Mouse (Mus musculus) retina, postnatal 7 days (tissue): ENCODE measurements at regions not wholly inside any gene's neighbourhood (a gene's known extent, or its start where the extent isn't known, plus 50 kb on each side); places are given as distances from the start of the nearest gene placed in this dataset.

Source experiments
- DNase-seq: peaks from one replicate; pipeline ENCODE4 v3.0.0-alpha.2; 2012; ENCODE audit warnings: low read depth, low spot score

- DNase-seq = peak; percentile 9
These were observed 133.3 kb upstream of the Jun start for GRCm38 (mm10) chr4:95185113-95185915.

GRCm38 (mm10) chr4:95185916-95186200 is 133.8 kb upstream of the Jun start:
- peak; percentile 9 for DNase-seq

GRCm38 (mm10) chr4:95188107-95188506 is 136.1 kb upstream of the Jun start:
- no peak for DNase-seq

- DNase-seq = no peak
These were observed 139.8 kb upstream of the Jun start for GRCm38 (mm10) chr4:95191654-95192406.

DNA sequence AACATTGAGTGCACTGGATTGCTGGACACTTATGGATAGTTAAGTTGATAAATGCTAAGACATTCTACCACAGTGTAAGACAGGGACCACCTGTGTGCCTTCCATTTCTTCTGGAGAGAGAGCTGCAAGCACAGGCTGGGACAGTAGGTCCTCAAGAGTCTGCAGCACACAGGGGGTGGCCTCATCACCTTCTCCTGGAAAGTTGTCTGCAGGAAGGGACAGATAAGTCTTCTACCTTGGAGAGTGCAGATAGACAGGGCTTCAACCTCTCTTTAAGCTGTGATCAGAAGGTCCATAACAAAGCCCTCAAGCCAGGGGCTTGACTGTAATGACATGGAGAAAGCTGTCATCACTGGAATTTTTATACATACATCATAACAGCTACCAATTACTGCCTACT is 140.5 kb upstream of the Jun start:
- DNase-seq = no peak

GRCm38 (mm10) chr4:95193028-95193427 is 141.0 kb upstream of the Jun start:
- DNase-seq = no peak

GRCm38 (mm10) chr4:95193473-95193872 is 141.5 kb upstream of the Jun start:
- DNase-seq = no peak

- no peak for DNase-seq
These were observed 142.8 kb upstream of the Jun start for GRCm38 (mm10) chr4:95194621-95195455.

GRCm38 (mm10) chr4:95196106-95196505 is 144.1 kb upstream of the Jun start:
- no peak for DNase-seq

DNA sequence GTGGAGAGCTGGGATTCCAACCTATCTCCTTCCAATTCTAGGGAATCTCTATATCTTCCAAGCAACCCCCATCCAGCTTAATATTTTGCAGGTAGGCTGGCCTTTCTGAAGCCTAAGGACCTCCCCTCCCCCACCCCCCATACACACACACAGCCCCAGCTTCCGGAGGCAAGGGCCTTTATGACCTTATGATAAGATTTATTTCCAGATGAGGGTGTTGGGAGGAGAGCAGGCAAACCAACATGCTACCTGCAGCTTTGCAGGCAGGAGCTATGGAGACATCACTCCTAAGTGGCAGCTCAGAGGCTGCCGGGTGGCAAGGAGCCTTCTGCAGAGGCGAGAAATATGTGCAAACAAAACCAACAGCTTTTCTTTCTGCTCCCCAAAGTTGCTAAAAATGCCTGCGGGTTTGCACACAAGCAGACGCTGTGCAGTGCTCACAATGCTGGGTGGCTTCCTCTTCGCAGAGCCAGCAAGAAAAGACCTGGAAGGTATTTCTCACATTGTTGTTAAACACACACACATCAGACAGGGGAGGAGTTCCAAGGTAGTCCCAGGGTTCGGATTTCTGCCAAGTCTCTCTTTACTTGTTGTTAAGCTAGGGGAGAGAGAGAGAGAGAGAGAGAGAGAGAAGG is 145.2 kb upstream of the Jun start:
- no peak for DNase-seq

DNA sequence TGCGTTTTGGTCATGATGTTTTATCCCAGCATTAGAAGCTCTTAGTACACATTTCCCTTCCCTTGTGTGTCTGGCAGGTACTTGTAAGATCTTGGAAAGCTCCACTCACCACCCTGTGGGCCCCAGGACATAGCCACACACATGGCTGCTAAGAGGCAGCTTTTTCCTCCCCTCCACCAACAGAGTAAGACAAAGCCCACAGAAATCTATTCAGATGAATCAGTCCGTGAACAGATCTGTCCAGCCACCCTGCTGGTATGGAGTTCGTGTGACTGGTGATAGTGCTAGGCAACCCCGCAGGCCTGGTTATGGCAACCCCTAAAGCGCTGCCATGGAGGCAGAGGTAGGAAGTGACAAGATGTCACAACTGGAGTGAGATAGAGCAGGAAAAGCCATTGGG is 147.4 kb upstream of the Jun start:
- no peak for DNase-seq

DNA sequence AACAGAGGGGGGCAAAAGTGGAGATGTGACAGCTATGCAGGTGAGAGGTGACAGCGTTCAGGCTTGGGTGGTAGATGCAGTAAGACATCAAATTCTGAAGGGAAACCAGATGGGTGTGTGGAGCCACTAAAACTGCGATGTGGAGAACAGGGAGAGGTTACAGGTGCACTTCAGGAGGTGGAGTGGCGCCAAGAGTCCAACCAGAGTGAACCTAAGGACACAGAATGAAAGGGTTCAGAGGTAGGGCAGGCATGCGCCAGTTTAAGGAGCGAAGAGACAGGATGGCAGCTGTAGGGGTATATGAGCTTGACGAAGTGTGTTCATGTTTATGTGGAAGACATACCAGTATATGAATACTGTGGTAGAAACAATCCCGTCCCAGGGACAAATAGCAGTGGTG is 148.1 kb upstream of the Jun start:
- no peak for DNase-seq

DNA sequence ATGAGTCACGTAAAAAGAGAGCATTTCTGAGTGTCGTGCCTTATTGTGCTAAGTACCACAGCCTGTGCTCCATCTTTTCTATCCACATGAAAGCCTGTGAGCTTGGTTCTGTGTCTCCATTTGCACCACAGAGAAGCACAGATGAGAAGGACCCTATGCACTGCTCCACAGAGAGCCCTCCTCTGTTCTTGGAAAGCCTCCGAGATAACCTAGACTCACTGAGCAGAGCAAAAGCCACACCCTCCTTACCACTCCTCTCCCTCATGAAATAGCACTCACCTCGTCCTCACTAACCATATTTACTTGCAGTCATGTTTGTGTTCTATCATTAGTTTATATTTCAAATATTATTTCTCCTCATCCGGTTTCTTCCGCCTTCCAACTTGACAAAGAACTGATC is 150.5 kb upstream of the Jun start:
- DNase-seq = no peak

GRCm38 (mm10) chr4:95203577-95203976 is 151.6 kb upstream of the Jun start:
- DNase-seq = no peak

GRCm38 (mm10) chr4:95205372-95205771 is 153.3 kb upstream of the Jun start:
- no peak for DNase-seq

DNA sequence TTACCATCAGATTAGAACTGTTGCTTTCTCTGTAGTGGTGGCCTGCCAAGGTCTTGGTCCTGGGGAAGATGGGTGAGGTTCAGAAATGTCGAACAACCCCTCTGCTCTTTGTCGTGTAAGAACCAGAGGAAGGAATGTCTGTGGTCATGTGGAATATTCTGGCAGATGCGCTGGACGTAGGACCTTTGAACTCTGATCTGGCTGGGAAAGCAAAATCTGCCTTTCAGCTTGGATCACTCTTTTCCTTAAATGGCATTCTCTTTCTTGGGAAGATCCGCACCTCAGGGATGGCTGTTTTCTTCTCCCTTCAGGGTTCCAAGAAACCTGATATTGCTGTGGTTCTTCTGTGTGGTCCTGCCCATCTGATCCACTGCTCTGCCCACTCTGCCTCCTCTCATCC is 155.8 kb upstream of the Jun start:
- DNase-seq = no peak

GRCm38 (mm10) chr4:95208827-95209226 is 156.8 kb upstream of the Jun start:
- DNase-seq = no peak

- no peak for DNase-seq
These were observed 157.5 kb upstream of the Jun start for GRCm38 (mm10) chr4:95209322-95210119.

- DNase-seq = no peak
These were observed 160.5 kb upstream of the Jun start for GRCm38 (mm10) chr4:95212561-95212960.

GRCm38 (mm10) chr4:95213026-95213425 is 161.0 kb upstream of the Jun start:
- DNase-seq = no peak

DNA sequence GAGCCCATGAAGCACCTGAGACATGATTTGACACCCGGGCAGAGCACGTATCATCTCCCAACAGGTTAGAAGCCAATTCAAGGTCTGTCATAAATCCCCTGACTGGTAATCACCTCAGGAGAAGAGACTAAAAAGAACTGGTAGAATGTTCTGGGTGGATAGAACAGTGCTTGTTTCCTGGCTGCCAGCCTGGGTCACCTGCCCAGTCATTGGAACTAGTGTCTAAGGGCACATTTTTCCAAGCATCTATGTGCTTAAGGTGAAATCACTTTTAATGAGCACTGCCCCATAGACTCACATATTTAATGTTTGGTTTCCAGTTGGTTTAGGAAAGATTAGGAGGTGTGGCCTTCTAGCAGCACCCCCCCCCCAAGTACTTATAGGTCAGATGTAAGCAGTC is 162.0 kb upstream of the Jun start:
- no peak for DNase-seq
